Mouse (Mus musculus): ENCODE data around the gene Aldh1a2. TPM values are rescaled to one million over a fixed set of nuclear protein-coding genes. Genes with fewer than 3 reads are reported as not detected.

The Aldh1a2 gene
- polyA plus RNA-seq, 1 experiment = 1.5 TPM

GRCm38 (mm10) chr9:71262711-71263110, 47.1 kb downstream of the Aldh1a2 start:
- no peak for TF ChIP-seq POLR2A (IDR thresholded peaks at IDR 0.05; ENCODE audit: borderline replicate concordance, control insufficient read depth, low read depth, low read length)
- no peak for TF ChIP-seq CTCF (IDR thresholded peaks at IDR 0.05; ENCODE audit: control insufficient read depth, insufficient read depth, low read length)
- Histone ChIP-seq H3K27ac (ENCODE audit: control insufficient read depth, insufficient read depth, low read depth, low read length, poor library complexity) (no peak overlapping the region), H3K4me1 (ENCODE audit: control insufficient read depth, insufficient read depth, low read length) (no peaks in the 10 kb centered on the region), H3K4me3 (replicated peaks; ENCODE audit: control insufficient read depth, low read depth, low read length) (no peak overlapping the region)
- WGBS = 67% methylated on average over 3 of the region's 3 CpGs

- TF ChIP-seq CTCF (IDR thresholded peaks at IDR 0.05; ENCODE audit: control insufficient read depth, insufficient read depth, low read length) (no peak), POLR2A (IDR thresholded peaks at IDR 0.05; ENCODE audit: borderline replicate concordance, control insufficient read depth, low read depth, low read length) (no peak)
- H3K4me1 ChIP-seq (ENCODE audit: control insufficient read depth, insufficient read depth, low read length) = no peaks in the 10 kb centered on the region
- H3K27ac ChIP-seq (ENCODE audit: control insufficient read depth, insufficient read depth, low read depth, low read length, poor library complexity) = no peak overlapping the region
- WGBS = 72% methylated on average over 5 of the region's 5 CpGs
- H3K4me3 ChIP-seq (replicated peaks; ENCODE audit: control insufficient read depth, low read depth, low read length) = no peak overlapping the region
Observed at GRCm38 (mm10) chr9:71269711-71270110, 54.1 kb downstream of the Aldh1a2 start.

GRCm38 (mm10) chr9:71270205-71270604, 54.6 kb downstream of the Aldh1a2 start:
- TF ChIP-seq CTCF (IDR thresholded peaks at IDR 0.05; ENCODE audit: control insufficient read depth, insufficient read depth, low read length) (no peak), POLR2A (IDR thresholded peaks at IDR 0.05; ENCODE audit: borderline replicate concordance, control insufficient read depth, low read depth, low read length) (no peak)
- Histone ChIP-seq H3K27ac (ENCODE audit: control insufficient read depth, insufficient read depth, low read depth, low read length, poor library complexity) (no peak overlapping the region), H3K4me1 (ENCODE audit: control insufficient read depth, insufficient read depth, low read length) (no peaks in the 10 kb centered on the region), H3K4me3 (replicated peaks; ENCODE audit: control insufficient read depth, low read depth, low read length) (no peak overlapping the region)
- WGBS = 66% methylated on average over 3 of the region's 3 CpGs

- Histone ChIP-seq H3K4me3 (replicated peaks; ENCODE audit: control insufficient read depth, low read depth, low read length) (no peak overlapping the region), H3K4me1 (ENCODE audit: control insufficient read depth, insufficient read depth, low read length) (no peaks in the 10 kb centered on the region), H3K27ac (ENCODE audit: control insufficient read depth, insufficient read depth, low read depth, low read length, poor library complexity) (no peak overlapping the region)
- 80% methylated on average over 14 of the region's 14 CpGs for WGBS
- TF ChIP-seq POLR2A (IDR thresholded peaks at IDR 0.05; ENCODE audit: borderline replicate concordance, control insufficient read depth, low read depth, low read length) (no peak), CTCF (IDR thresholded peaks at IDR 0.05; ENCODE audit: control insufficient read depth, insufficient read depth, low read length) (no peak)
Observed at GRCm38 (mm10) chr9:71276149-71276721, 60.6 kb downstream of the Aldh1a2 start.

GRCm38 (mm10) chr9:71278741-71279140, 63.2 kb downstream of the Aldh1a2 start:
- no peak overlapping the region for H3K4me3 ChIP-seq (replicated peaks; ENCODE audit: control insufficient read depth, low read depth, low read length)
- no peaks in the 10 kb centered on the region for H3K4me1 ChIP-seq (ENCODE audit: control insufficient read depth, insufficient read depth, low read length)
- H3K27ac ChIP-seq (ENCODE audit: control insufficient read depth, insufficient read depth, low read depth, low read length, poor library complexity) = no peak overlapping the region
- TF ChIP-seq POLR2A (IDR thresholded peaks at IDR 0.05; ENCODE audit: borderline replicate concordance, control insufficient read depth, low read depth, low read length) (no peak), CTCF (IDR thresholded peaks at IDR 0.05; ENCODE audit: control insufficient read depth, insufficient read depth, low read length) (no peak)
- 78% methylated on average over 4 of the region's 4 CpGs for WGBS

- 75% methylated on average over 7 of the region's 7 CpGs for WGBS
- TF ChIP-seq CTCF (IDR thresholded peaks at IDR 0.05; ENCODE audit: control insufficient read depth, insufficient read depth, low read length) = no peak
- TF ChIP-seq POLR2A (IDR thresholded peaks at IDR 0.05; ENCODE audit: borderline replicate concordance, control insufficient read depth, low read depth, low read length) = no peak
- Histone ChIP-seq H3K4me3 (replicated peaks; ENCODE audit: control insufficient read depth, low read depth, low read length) (no peak overlapping the region), H3K4me1 (ENCODE audit: control insufficient read depth, insufficient read depth, low read length) (no peaks in the 10 kb centered on the region), H3K27ac (ENCODE audit: control insufficient read depth, insufficient read depth, low read depth, low read length, poor library complexity) (no peak overlapping the region)
Observed at GRCm38 (mm10) chr9:71283156-71283555, 67.6 kb downstream of the Aldh1a2 start.

GRCm38 (mm10) chr9:71285231-71285630, 69.6 kb downstream of the Aldh1a2 start:
- Histone ChIP-seq H3K27ac (ENCODE audit: control insufficient read depth, insufficient read depth, low read depth, low read length, poor library complexity) (no peak overlapping the region), H3K4me3 (replicated peaks; ENCODE audit: control insufficient read depth, low read depth, low read length) (no peak overlapping the region), H3K4me1 (ENCODE audit: control insufficient read depth, insufficient read depth, low read length) (no peaks in the 10 kb centered on the region)
- 81% methylated on average over 3 of the region's 3 CpGs for WGBS
- no peak for TF ChIP-seq POLR2A (IDR thresholded peaks at IDR 0.05; ENCODE audit: borderline replicate concordance, control insufficient read depth, low read depth, low read length)
- TF ChIP-seq CTCF (IDR thresholded peaks at IDR 0.05; ENCODE audit: control insufficient read depth, insufficient read depth, low read length) = no peak

GRCm38 (mm10) chr9:71286420-71286819, 70.8 kb downstream of the Aldh1a2 start:
- H3K4me3 ChIP-seq (replicated peaks; ENCODE audit: control insufficient read depth, low read depth, low read length) = no peak overlapping the region
- TF ChIP-seq CTCF (IDR thresholded peaks at IDR 0.05; ENCODE audit: control insufficient read depth, insufficient read depth, low read length) (no peak), POLR2A (IDR thresholded peaks at IDR 0.05; ENCODE audit: borderline replicate concordance, control insufficient read depth, low read depth, low read length) (no peak)
- H3K27ac ChIP-seq (ENCODE audit: control insufficient read depth, insufficient read depth, low read depth, low read length, poor library complexity) = no peak overlapping the region
- WGBS = 84% methylated on average over 9 of the region's 9 CpGs
- no peaks in the 10 kb centered on the region for H3K4me1 ChIP-seq (ENCODE audit: control insufficient read depth, insufficient read depth, low read length)

GRCm38 (mm10) chr9:71288738-71289137, 73.1 kb downstream of the Aldh1a2 start:
- Histone ChIP-seq H3K4me1 (ENCODE audit: control insufficient read depth, insufficient read depth, low read length) (no peaks in the 10 kb centered on the region), H3K27ac (ENCODE audit: control insufficient read depth, insufficient read depth, low read depth, low read length, poor library complexity) (no peak overlapping the region), H3K4me3 (replicated peaks; ENCODE audit: control insufficient read depth, low read depth, low read length) (no peak overlapping the region)
- WGBS = 46% methylated on average over 6 of the region's 6 CpGs
- TF ChIP-seq POLR2A (IDR thresholded peaks at IDR 0.05; ENCODE audit: borderline replicate concordance, control insufficient read depth, low read depth, low read length) = no peak
- no peak for TF ChIP-seq CTCF (IDR thresholded peaks at IDR 0.05; ENCODE audit: control insufficient read depth, insufficient read depth, low read length)

Measured in bone marrow, adult 2 months (tissue).